Mouse (Mus musculus) neural tube, embryonic 11.5 days (tissue): ENCODE measurements around the gene Lmtk3. TPM values are rescaled to one million over a fixed set of nuclear protein-coding genes. Genes with fewer than 3 reads are reported as not detected.

Experiments
- ATAC-seq: fragments of 200-750 bp; cut with Nextera tagmentation; 2 replicates; pipeline ENCODE4 v1.8.0; 2017; ENCODE audit warnings: moderate number of reproducible peaks, mild to moderate bottlenecking, moderate TSS enrichment, moderate library complexity; ENCODE audit not compliant: insufficient read depth, low FRiP score, low TSS enrichment
- DNase-seq: peaks from one replicate; pipeline ENCODE4 v3.0.0-alpha.2; 2015; ENCODE audit warnings: low spot score
- H3K27ac ChIP-seq: fragments of 300-500 bp; sonication (generic); 2 replicates; pipeline ENCODE4 v1.5.1; 2014; ENCODE audit warnings: low read depth, mild to moderate bottlenecking, low read length
- H3K27me3 ChIP-seq: fragments of 300-500 bp; sonication (generic); 2 replicates; pipeline ENCODE4 v1.6.1; 2014; ENCODE audit warnings: mild to moderate bottlenecking, low read length, mixed read lengths; ENCODE audit not compliant: control insufficient read depth, insufficient read depth
- H3K36me3 ChIP-seq: fragments of 300-500 bp; sonication (generic); 2 replicates; pipeline ENCODE4 v1.6.1; 2014; ENCODE audit warnings: mild to moderate bottlenecking, low read length, moderate library complexity, mixed read lengths; ENCODE audit not compliant: control insufficient read depth, insufficient read depth
- H3K4me1 ChIP-seq: fragments of 300-500 bp; sonication (generic); 2 replicates; pipeline ENCODE4 v1.6.1; 2014; ENCODE audit warnings: low read length, mixed read lengths; ENCODE audit not compliant: control insufficient read depth, insufficient read depth
- H3K4me2 ChIP-seq: fragments of 300-500 bp; sonication (generic); 2 replicates; pipeline ENCODE4 v1.6.1; 2014; ENCODE audit warnings: low read depth, mild to moderate bottlenecking, moderate library complexity
- H3K4me3 ChIP-seq: fragments of 300-500 bp; sonication (generic); 2 replicates; pipeline ENCODE4 v1.5.1; 2014; ENCODE audit warnings: low read depth, low read length
- H3K9ac ChIP-seq: fragments of 300-500 bp; sonication (generic); 2 replicates; pipeline ENCODE4 v1.6.1; 2014; ENCODE audit warnings: mild to moderate bottlenecking, low read length
- H3K9me3 ChIP-seq: fragments of 300-500 bp; sonication (generic); 2 replicates; pipeline ENCODE4 v1.6.1; 2016; ENCODE audit warnings: low read length; ENCODE audit not compliant: control insufficient read depth
- WGBS: fragments of 180-500 bp; shearing (Covaris S2); extraction: QIAGEN DNeasy Blood & Tissue Kit; methylation state at CpG from one replicate; pipeline ENCODE4 v1.1.7; 2014; 5-methylcytosine and 5-hydroxymethylcytosine counted together
- polyA plus RNA-seq: library from polyadenylated mRNA; unstranded; fragments of >200 nt; fragmentation: Nextera tagmentation; extraction: Ambion mirVana; gene quantifications from 2 replicates; pipeline ENCODE4 v1.2.1, GENCODE M21; 2014

Gene Lmtk3
- polyA plus RNA-seq, 1 experiment from 2014 or later, result 4.3 TPM

GRCm38 (mm10) chr7:45808471-45808870 lies 24.9 kb downstream of the Lmtk3 start:
- Histone ChIP-seq H3K4me3 (no peak overlapping the region), H3K9ac (no peak overlapping the region), H3K27ac (no peak overlapping the region), H3K9me3 (no peaks in the 10 kb centered on the region), H3K27me3 (no peaks in the 10 kb centered on the region), H3K4me2 (no peak overlapping the region), H3K4me1 (peaks cover 6% of the 10 kb centered on the region), H3K36me3 (peaks cover 43% of the 10 kb centered on the region)
- 53% methylated on average over 10 of the region's 11 CpGs for WGBS
- no peak for ATAC-seq
- no peak for DNase-seq

GRCm38 (mm10) chr7:45809276-45810075 lies 25.9 kb downstream of the Lmtk3 start:
- ATAC-seq (no peak), DNase-seq (no peak)
- Histone ChIP-seq H3K4me3 (no peak overlapping the region), H3K27me3 (no peaks in the 10 kb centered on the region), H3K4me2 (no peak overlapping the region), H3K9me3 (no peaks in the 10 kb centered on the region), H3K36me3 (peaks cover 43% of the 10 kb centered on the region), H3K4me1 (peaks cover 6% of the 10 kb centered on the region), H3K27ac (no peak overlapping the region), H3K9ac (no peak overlapping the region)
- WGBS, result 92% methylated on average over 14 of the region's 14 CpGs

GRCm38 (mm10) chr7:45812921-45813320 lies 29.4 kb downstream of the Lmtk3 start:
- peaks cover 10% of the 10 kb centered on the region for H3K4me1 ChIP-seq
- DNase-seq, result no peak
- no peaks in the 10 kb centered on the region for H3K27me3 ChIP-seq
- 91% methylated on average over 8 of the region's 8 CpGs for WGBS
- peak overlapping the region; percentile 99 for H3K9ac ChIP-seq
- H3K9me3 ChIP-seq, result no peaks in the 10 kb centered on the region
- peak overlapping the region; percentile 92 for H3K4me3 ChIP-seq
- ATAC-seq, result no peak
- peaks cover 36% of the 10 kb centered on the region for H3K36me3 ChIP-seq
- H3K4me2 ChIP-seq, result peak overlapping the region; percentile 88
- peak overlapping the region; percentile 39; the same call in 1 of the 2 replicates for H3K27ac ChIP-seq

GRCm38 (mm10) chr7:45813787-45814779 lies 30.5 kb downstream of the Lmtk3 start, which contains the start of gene Cyth2:
Gene Cyth2, minus strand, starts transcription at chr7:45814581.
- WGBS, result under 1% methylated on average over 51 of the region's 92 CpGs
- no peaks in the 10 kb centered on the region for H3K27me3 ChIP-seq
- H3K4me3 ChIP-seq, result peak within 1 kb of the TSS; percentile 92
- peaks cover 10% of the 10 kb centered on the region for H3K4me1 ChIP-seq
- peaks cover 27% of the 10 kb centered on the region for H3K36me3 ChIP-seq
- ATAC-seq (peak; percentile 98), DNase-seq (peak; percentile 100)
- H3K9me3 ChIP-seq, result no peaks in the 10 kb centered on the region
- H3K9ac ChIP-seq, result peak within 1 kb of the TSS; percentile 99
- peak within 1 kb of the TSS; percentile 100 for H3K27ac ChIP-seq
- peak within 1 kb of the TSS; percentile 88 for H3K4me2 ChIP-seq

GRCm38 (mm10) chr7:45814841-45815240 lies 31.3 kb downstream of the Lmtk3 start:
- WGBS, result 7% methylated on average over 5 of the region's 5 CpGs
- Histone ChIP-seq H3K9me3 (no peaks in the 10 kb centered on the region), H3K4me2 (peak overlapping the region; percentile 39), H3K9ac (no peak overlapping the region), H3K27me3 (no peaks in the 10 kb centered on the region), H3K4me1 (peaks cover 10% of the 10 kb centered on the region), H3K36me3 (peaks cover 21% of the 10 kb centered on the region), H3K4me3 (no peak overlapping the region; the same call in 1 of the 2 replicates), H3K27ac (no peak overlapping the region)
- no peak for DNase-seq
- no peak for ATAC-seq

GRCm38 (mm10) chr7:45815323-45815983 lies 31.9 kb downstream of the Lmtk3 start:
- no peak overlapping the region for H3K4me3 ChIP-seq
- no peak overlapping the region for H3K4me2 ChIP-seq
- H3K9me3 ChIP-seq, result no peaks in the 10 kb centered on the region
- ATAC-seq (no peak), DNase-seq (no peak)
- WGBS, result 55% methylated on average over 10 of the region's 10 CpGs
- H3K27ac ChIP-seq, result no peak overlapping the region
- no peaks in the 10 kb centered on the region for H3K27me3 ChIP-seq
- H3K9ac ChIP-seq, result no peak overlapping the region
- H3K4me1 ChIP-seq, result peaks cover 10% of the 10 kb centered on the region
- H3K36me3 ChIP-seq, result peaks cover 18% of the 10 kb centered on the region

GRCm38 (mm10) chr7:45815984-45816351 lies 32.4 kb downstream of the Lmtk3 start:
- no peak overlapping the region for H3K9ac ChIP-seq
- WGBS, result 53% methylated on average over 2 of the region's 2 CpGs
- no peaks in the 10 kb centered on the region for H3K9me3 ChIP-seq
- H3K36me3 ChIP-seq, result peaks cover 14% of the 10 kb centered on the region
- DNase-seq, result no peak
- H3K4me3 ChIP-seq, result no peak overlapping the region
- no peak for ATAC-seq
- H3K27me3 ChIP-seq, result no peaks in the 10 kb centered on the region
- no peak overlapping the region for H3K27ac ChIP-seq
- peaks cover 10% of the 10 kb centered on the region for H3K4me1 ChIP-seq
- H3K4me2 ChIP-seq, result no peak overlapping the region

- DNase-seq, result no peak
- peaks cover 3% of the 10 kb centered on the region; the same call in 1 of the 2 replicates for H3K36me3 ChIP-seq
- 9% methylated on average over 25 of the region's 25 CpGs for WGBS
- 0 out of 2 replicates have a peak overlapping the region, but pooled peaks have one; percentile 16 for H3K4me2 ChIP-seq
- no peak overlapping the region for H3K4me3 ChIP-seq
- no peak overlapping the region for H3K27ac ChIP-seq
- no peaks in the 10 kb centered on the region for H3K9me3 ChIP-seq
- no peaks in the 10 kb centered on the region for H3K27me3 ChIP-seq
- ATAC-seq, result no peak
- H3K4me1 ChIP-seq, result peaks cover 4% of the 10 kb centered on the region
- 0 out of 2 replicates have a peak overlapping the region, but pooled peaks have one; percentile 14 for H3K9ac ChIP-seq
Measured at GRCm38 (mm10) chr7:45819843-45820242, 36.3 kb downstream of the Lmtk3 start.
